Mouse (Mus musculus) spleen, adult 10 weeks (tissue): ENCODE results near the gene Gm8773. TPM values are rescaled to one million over a fixed set of nuclear protein-coding genes. Genes with fewer than 3 reads are reported as not detected.

Experiments used
- polyA plus RNA-seq: library from polyadenylated mRNA; stranded (reverse); fragments of 350-450 nt; fragmentation: Illumina TruSeq; extraction: RNeasy Lipid Tissue Mini Kit (QIAGEN cat#74804); gene quantifications from one replicate; pipeline ENCODE4 v1.2.3, GENCODE M21; 2015; ENCODE audit warnings: low replicate concordance; ENCODE audit not compliant: insufficient read depth

The Gm8773 gene
- polyA plus RNA-seq, result 0.88 TPM

DNA sequence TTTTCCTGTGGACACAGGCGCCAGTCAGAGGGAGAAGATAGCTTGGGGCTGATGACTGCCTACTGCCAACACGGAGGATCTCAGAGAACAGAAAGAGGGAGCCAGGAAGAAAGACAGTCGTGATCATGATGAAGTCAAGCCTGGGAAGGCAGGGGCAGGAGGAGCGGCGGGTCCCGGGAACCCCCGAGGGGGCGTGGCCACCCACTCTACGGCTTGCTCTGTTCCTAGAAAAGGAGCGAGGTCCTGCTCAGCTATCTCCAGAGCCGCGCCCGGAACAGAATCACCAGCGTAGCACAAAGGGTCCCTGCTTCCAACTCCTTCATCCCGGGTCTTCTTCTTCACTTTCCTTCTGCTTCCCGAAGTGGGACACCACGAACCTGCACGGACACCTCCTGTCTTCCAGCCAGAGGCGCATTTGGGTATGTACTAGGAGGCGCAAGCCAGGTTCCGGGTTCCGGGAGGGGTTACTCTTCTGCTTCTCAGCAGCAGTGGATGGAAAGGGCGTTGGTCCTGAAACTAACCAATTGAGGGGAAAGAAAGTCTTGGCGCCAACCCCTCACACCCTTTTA lies at the start of gene Gm8773:
TSS of gene Gm8773 (plus strand) at position 51 of the 569 bp plus-strand sequence.

DNA sequence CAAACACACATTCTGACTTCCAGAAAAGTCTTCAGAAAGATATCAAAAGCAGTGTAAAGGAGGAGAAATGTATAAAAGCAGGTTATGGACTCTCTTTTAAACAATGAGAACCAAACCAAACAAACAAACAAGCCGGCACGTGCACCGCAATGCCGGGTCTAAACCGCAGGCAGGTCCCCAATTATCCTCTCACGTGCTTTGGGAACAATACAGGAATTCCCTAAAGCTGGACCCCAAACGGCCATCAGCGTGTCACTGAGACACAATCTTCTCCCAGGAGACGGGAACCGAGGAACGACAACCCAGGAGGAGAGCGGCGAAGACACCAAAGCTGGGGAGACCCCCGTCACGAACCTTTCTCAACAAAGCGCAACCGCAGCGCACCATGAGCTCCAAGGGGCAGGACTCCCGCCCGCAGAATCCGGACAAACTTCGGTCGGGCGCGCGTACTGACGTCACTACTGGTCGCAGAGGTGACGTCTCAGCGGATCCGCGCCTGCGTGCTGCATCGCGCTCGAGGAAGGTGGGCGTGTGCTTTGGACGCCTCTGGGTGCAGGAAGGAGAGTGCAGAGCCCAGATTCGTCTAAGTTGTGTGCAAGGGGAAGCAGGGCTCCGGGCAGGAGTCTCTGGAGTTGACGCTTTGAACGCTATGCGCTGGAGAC lies 14.4 kb upstream of the Gm8773 start, which contains the start of gene Gtpbp10:
TSS of gene Gtpbp10 (minus strand) at position 460 of the 662 bp plus-strand sequence.

Other genes with a start within 250 kb of the Gm8773 start
- gene Cdk14, start 153.5 kb upstream of the Gm8773 start, polyA plus RNA-seq, result 20.6 TPM
- not detected for gene 1700015F17Rik, start 94.7 kb upstream of the Gm8773 start, polyA plus RNA-seq
- gene Cldn12, start 58.8 kb upstream of the Gm8773 start, polyA plus RNA-seq, result 5.8 TPM
- 16.6 TPM for gene Gtpbp10, start 14.3 kb upstream of the Gm8773 start, polyA plus RNA-seq
- gene Cfap69, start 90.4 kb downstream of the Gm8773 start, polyA plus RNA-seq, result 0.22 TPM
- 1.0 TPM for gene Steap2, start 120.8 kb downstream of the Gm8773 start, polyA plus RNA-seq
- gene Steap1, start 175.5 kb downstream of the Gm8773 start, polyA plus RNA-seq, result not detected